Mouse (Mus musculus) hindbrain, embryonic 11.5 days (tissue): ENCODE measurements around the gene Xrn2. TPM values are rescaled to one million over a fixed set of nuclear protein-coding genes. Genes with fewer than 3 reads are reported as not detected.

Experiments
- ATAC-seq: fragments of 200-750 bp; cut with Nextera tagmentation; 2 replicates; pipeline ENCODE4 v1.8.0; 2017; ENCODE audit warnings: mild to moderate bottlenecking, moderate TSS enrichment, moderate library complexity; ENCODE audit not compliant: low FRiP score
- DNase-seq: peaks from one replicate; pipeline ENCODE4 v3.0.0-alpha.2; 2015; ENCODE audit warnings: low spot score
- H3K27ac ChIP-seq: fragments of 300-500 bp; sonication (generic); 2 replicates; pipeline ENCODE4 v1.5.1; 2014; ENCODE audit warnings: mild to moderate bottlenecking, low read depth, low read length
- H3K27me3 ChIP-seq: fragments of 300-500 bp; sonication (generic); 2 replicates; pipeline ENCODE4 v1.6.1; 2014; ENCODE audit warnings: mild to moderate bottlenecking, low read length, moderate library complexity, mixed read lengths; ENCODE audit not compliant: control insufficient read depth, insufficient read depth
- H3K36me3 ChIP-seq: fragments of 300-500 bp; sonication (generic); 2 replicates; pipeline ENCODE4 v1.6.1; 2014; ENCODE audit warnings: mild to moderate bottlenecking, low read length, moderate library complexity, mixed read lengths; ENCODE audit not compliant: control insufficient read depth, insufficient read depth
- H3K4me1 ChIP-seq: fragments of 300-500 bp; sonication (generic); replicated peaks from 2 replicates; pipeline ENCODE4 v1.6.1; 2014; ENCODE audit warnings: low read length, mixed read lengths; ENCODE audit not compliant: control insufficient read depth, insufficient read depth
- H3K4me2 ChIP-seq: fragments of 300-500 bp; sonication (generic); replicated peaks from 2 replicates; pipeline ENCODE4 v1.6.1; 2014; ENCODE audit warnings: mild to moderate bottlenecking, low read depth, low read length
- H3K4me3 ChIP-seq: fragments of 300-500 bp; sonication (generic); 2 replicates; pipeline ENCODE4 v1.5.1; 2014; ENCODE audit warnings: low read depth, low read length
- H3K9ac ChIP-seq: fragments of 300-500 bp; sonication (generic); 2 replicates; pipeline ENCODE4 v1.6.1; 2014; ENCODE audit warnings: low read depth, low read length
- H3K9me3 ChIP-seq: fragments of 300-500 bp; sonication (generic); 2 replicates; pipeline ENCODE4 v1.6.1; 2016; ENCODE audit warnings: low read length; ENCODE audit not compliant: control insufficient read depth
- WGBS: fragments of 180-500 bp; shearing (Covaris S2); extraction: QIAGEN DNeasy Blood & Tissue Kit; methylation state at CpG from one replicate; pipeline ENCODE4 v1.1.7; 2014; 5-methylcytosine and 5-hydroxymethylcytosine counted together
- polyA plus RNA-seq: library from polyadenylated mRNA; unstranded; fragments of >200 nt; fragmentation: Nextera tagmentation; extraction: Ambion mirVana; gene quantifications from 2 replicates; pipeline ENCODE4 v1.2.1, GENCODE M21; 2014

Xrn2 gene
- polyA plus RNA-seq, 1 experiment from 2014 or later: 102 TPM

- DNase-seq: no peak
- Histone ChIP-seq H3K9me3 (no peaks in the 10 kb centered on the region), H3K9ac (no peak overlapping the region), H3K4me3 (no peak overlapping the region), H3K4me1 (no peaks in the 10 kb centered on the region), H3K4me2 (no peak overlapping the region), H3K36me3 (no peaks in the 10 kb centered on the region), H3K27ac (no peak overlapping the region), H3K27me3 (no peaks in the 10 kb centered on the region)
- no peak for ATAC-seq
- 92% methylated on average over 4 of the region's 4 CpGs for WGBS
Measured at GRCm38 (mm10) chr2:147023560-147023959, 10.8 kb downstream of the Xrn2 start.

GRCm38 (mm10) chr2:147033065-147033464 is 20.3 kb downstream of the Xrn2 start:
- Histone ChIP-seq H3K27ac (no peak overlapping the region), H3K4me2 (no peak overlapping the region), H3K9me3 (no peaks in the 10 kb centered on the region), H3K27me3 (no peaks in the 10 kb centered on the region), H3K9ac (no peak overlapping the region), H3K4me3 (no peak overlapping the region), H3K4me1 (no peaks in the 10 kb centered on the region), H3K36me3 (no peaks in the 10 kb centered on the region)
- 62% methylated on average over 2 of the region's 2 CpGs for WGBS
- DNase-seq (no peak), ATAC-seq (no peak)

DNA sequence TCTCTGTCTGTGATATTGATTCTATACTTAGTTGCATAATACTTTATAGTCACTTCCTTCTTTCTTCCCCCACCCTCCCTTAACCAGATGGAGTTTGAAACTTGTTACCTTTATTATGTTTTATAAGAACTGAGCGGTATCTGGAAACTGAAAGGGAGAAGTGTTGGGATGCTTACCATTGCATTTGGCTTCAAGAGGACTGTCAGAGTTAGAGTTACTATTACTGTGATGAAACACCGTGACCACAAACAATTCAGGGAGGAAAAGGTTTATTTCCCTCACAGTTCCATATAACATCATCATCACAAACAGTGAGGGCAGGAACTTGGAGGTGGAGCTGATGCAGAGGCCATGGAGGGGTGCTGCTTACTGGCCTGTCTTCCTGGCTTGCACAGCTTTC is 23.1 kb downstream of the Xrn2 start:
- H3K36me3 ChIP-seq: no peaks in the 10 kb centered on the region
- DNase-seq (no peak), ATAC-seq (no peak)
- H3K4me3 ChIP-seq: no peak overlapping the region
- H3K4me2 ChIP-seq: no peak overlapping the region
- WGBS: 98% methylated on average over 2 of the region's 2 CpGs
- H3K27ac ChIP-seq: no peak overlapping the region
- no peaks in the 10 kb centered on the region for H3K9me3 ChIP-seq
- no peaks in the 10 kb centered on the region for H3K27me3 ChIP-seq
- no peaks in the 10 kb centered on the region for H3K4me1 ChIP-seq
- no peak overlapping the region for H3K9ac ChIP-seq

DNA sequence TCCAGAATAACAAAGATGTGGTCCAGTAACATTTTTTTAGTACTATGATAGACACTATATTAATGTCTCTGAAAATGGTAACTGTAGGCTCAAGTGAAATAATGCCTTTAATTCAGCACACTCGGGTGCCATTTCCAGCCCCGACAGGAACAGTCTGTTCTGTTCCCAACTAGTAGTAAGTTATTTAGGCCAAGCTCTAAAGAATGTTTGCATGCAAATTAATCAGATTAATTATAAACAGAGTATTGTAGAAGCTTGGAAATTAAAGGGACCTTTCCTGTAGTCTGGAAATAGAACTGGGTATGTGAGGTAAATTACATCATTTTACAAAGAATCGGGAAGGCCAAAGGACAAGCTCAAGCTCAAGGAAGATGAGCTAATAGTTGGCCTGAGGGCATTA is 34.3 kb downstream of the Xrn2 start:
- Histone ChIP-seq H3K36me3 (no peaks in the 10 kb centered on the region), H3K27me3 (no peaks in the 10 kb centered on the region), H3K27ac (no peak overlapping the region), H3K9ac (no peak overlapping the region), H3K4me3 (no peak overlapping the region), H3K9me3 (no peaks in the 10 kb centered on the region), H3K4me2 (no peak overlapping the region), H3K4me1 (no peaks in the 10 kb centered on the region)
- DNase-seq (no peak), ATAC-seq (no peak)
- WGBS: 94% methylated on average over 3 of the region's 3 CpGs

- H3K4me1 ChIP-seq: no peaks in the 10 kb centered on the region
- H3K4me2 ChIP-seq: no peak overlapping the region
- DNase-seq (no peak), ATAC-seq (no peak)
- no peak overlapping the region for H3K9ac ChIP-seq
- no peaks in the 10 kb centered on the region for H3K27me3 ChIP-seq
- 95% methylated on average over 2 of the region's 2 CpGs for WGBS
- H3K27ac ChIP-seq: no peak overlapping the region
- H3K9me3 ChIP-seq: no peaks in the 10 kb centered on the region
- H3K36me3 ChIP-seq: 0 out of 2 replicates have a peak, but pooled peaks cover 2% of the 10 kb centered on the region
- no peak overlapping the region for H3K4me3 ChIP-seq
Measured at GRCm38 (mm10) chr2:147053229-147053892, 40.6 kb downstream of the Xrn2 start.

- DNase-seq: no peak
- Histone ChIP-seq H3K4me3 (no peak overlapping the region), H3K27me3 (no peaks in the 10 kb centered on the region), H3K9me3 (no peaks in the 10 kb centered on the region), H3K36me3 (no peaks in the 10 kb centered on the region), H3K4me2 (no peak overlapping the region), H3K27ac (no peak overlapping the region), H3K4me1 (no peaks in the 10 kb centered on the region), H3K9ac (no peak overlapping the region)
- 89% methylated on average over 1 of the region's 1 CpGs for whole genome bisulfite sequencing
- no peak for ATAC-seq
Measured at GRCm38 (mm10) chr2:147067480-147068246, 54.9 kb downstream of the Xrn2 start.

- H3K4me3 ChIP-seq: no peak overlapping the region
- 44% methylated on average over 1 of the region's 1 CpGs for WGBS
- no peak overlapping the region for H3K4me2 ChIP-seq
- no peak overlapping the region for H3K27ac ChIP-seq
- ATAC-seq (peak; percentile 35; the same call in 1 of the 2 replicates), DNase-seq (no peak)
- H3K4me1 ChIP-seq: no peaks in the 10 kb centered on the region
- no peaks in the 10 kb centered on the region for H3K27me3 ChIP-seq
- H3K36me3 ChIP-seq: no peaks in the 10 kb centered on the region
- no peaks in the 10 kb centered on the region for H3K9me3 ChIP-seq
- no peak overlapping the region for H3K9ac ChIP-seq
Measured at GRCm38 (mm10) chr2:147069077-147069476, 56.3 kb downstream of the Xrn2 start.

DNA sequence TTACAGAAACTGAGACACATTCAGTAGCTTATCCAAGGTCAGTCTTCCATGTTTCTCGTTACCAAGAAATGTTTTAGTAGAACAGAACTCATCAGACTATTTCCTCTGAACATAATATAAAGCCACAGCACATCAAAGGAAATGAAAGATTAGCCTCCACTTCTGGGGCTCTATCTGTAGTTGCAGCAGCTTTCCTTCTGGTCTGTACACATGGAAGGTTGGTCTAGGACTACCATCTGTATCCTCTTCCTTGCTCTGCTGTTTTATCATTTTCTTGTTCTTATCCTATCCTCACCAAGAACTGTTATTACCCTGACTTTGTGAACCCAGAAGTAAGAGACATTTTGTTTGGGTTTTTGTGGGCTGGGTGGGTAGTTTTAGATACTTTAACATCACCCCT is 57.5 kb downstream of the Xrn2 start:
- Histone ChIP-seq H3K4me1 (no peaks in the 10 kb centered on the region), H3K9me3 (no peaks in the 10 kb centered on the region), H3K4me3 (no peak overlapping the region), H3K9ac (no peak overlapping the region), H3K27me3 (no peaks in the 10 kb centered on the region), H3K27ac (no peak overlapping the region), H3K36me3 (no peaks in the 10 kb centered on the region), H3K4me2 (no peak overlapping the region)
- ATAC-seq: no peak
- 82% methylated on average over 1 of the region's 1 CpGs for WGBS
- no peak for DNase-seq

DNA sequence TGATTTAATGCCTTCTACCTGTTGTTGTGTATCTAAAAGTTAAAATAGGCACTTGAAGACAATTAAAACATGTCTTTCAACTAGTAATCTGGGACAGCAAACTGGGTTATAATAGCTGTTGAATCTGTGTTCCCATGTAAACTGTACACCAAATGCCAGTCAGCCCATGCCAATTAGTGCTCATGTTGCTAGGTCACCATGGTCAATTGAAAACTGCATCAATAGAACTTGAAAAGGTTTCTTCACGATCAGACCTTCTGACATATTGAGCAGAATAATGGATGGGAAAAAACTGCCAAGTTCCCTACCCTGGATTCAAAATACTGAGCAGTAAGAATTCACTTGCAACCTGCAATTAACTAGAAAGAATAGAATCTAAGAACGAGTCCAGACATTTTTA is 61.2 kb downstream of the Xrn2 start:
- Histone ChIP-seq H3K27me3 (no peaks in the 10 kb centered on the region), H3K4me1 (no peaks in the 10 kb centered on the region), H3K9me3 (no peaks in the 10 kb centered on the region), H3K36me3 (no peaks in the 10 kb centered on the region), H3K9ac (no peak overlapping the region), H3K4me3 (no peak overlapping the region), H3K4me2 (no peak overlapping the region), H3K27ac (no peak overlapping the region)
- no peak for DNase-seq
- ATAC-seq: no peak
- 63% methylated on average over 2 of the region's 2 CpGs for WGBS
